Mouse (Mus musculus): ENCODE data around the gene Rusc2.

- TF ChIP-seq CTCF (IDR thresholded peaks at IDR 0.05) (no peak), POLR2A (IDR thresholded peaks at IDR 0.05; ENCODE audit: insufficient read depth, low read depth, low read length) (peak; percentile 34), EP300 (IDR thresholded peaks at IDR 0.05; ENCODE audit: insufficient read depth, low read depth, low read length) (no peak)
Observed at GRCm38 (mm10) chr4:43384083-43384460, 2.3 kb downstream of the Rusc2 start.
